Mouse (Mus musculus) lung, embryonic 15.5 days (tissue): ENCODE data around the gene Aaas. TPM values are rescaled to one million over a fixed set of nuclear protein-coding genes. Genes with fewer than 3 reads are reported as not detected.

Experiments
- ATAC-seq: fragments of 200-750 bp; cut with Nextera tagmentation; 2 replicates; pipeline ENCODE4 v1.8.0; 2017; ENCODE audit warnings: moderate number of reproducible peaks, borderline replicate concordance; ENCODE audit not compliant: low FRiP score, low TSS enrichment; ENCODE audit errors: extremely low read depth
- H3K27ac ChIP-seq: fragments of 300-500 bp; sonication (generic); 2 replicates; pipeline ENCODE4 v1.5.1; 2015; ENCODE audit warnings: moderate library complexity, mild to moderate bottlenecking, inconsistent platforms
- H3K27me3 ChIP-seq: fragments of 300-500 bp; sonication (generic); 2 replicates; pipeline ENCODE4 v1.6.1; 2015; ENCODE audit warnings: inconsistent platforms
- H3K36me3 ChIP-seq: fragments of 300-500 bp; sonication (generic); 2 replicates; pipeline ENCODE4 v1.6.1; 2015; ENCODE audit warnings: inconsistent platforms
- H3K4me1 ChIP-seq: fragments of 300-500 bp; sonication (generic); 2 replicates; pipeline ENCODE4 v1.6.1; 2015; ENCODE audit warnings: inconsistent platforms
- H3K4me2 ChIP-seq: fragments of 300-500 bp; sonication (generic); 2 replicates; pipeline ENCODE4 v1.6.1; 2015; ENCODE audit warnings: inconsistent platforms, mild to moderate bottlenecking, moderate library complexity
- H3K4me3 ChIP-seq: fragments of 300-500 bp; sonication (generic); 2 replicates; pipeline ENCODE4 v1.5.1; 2015; ENCODE audit warnings: mild to moderate bottlenecking, inconsistent platforms
- H3K9ac ChIP-seq: fragments of 300-500 bp; sonication (generic); 2 replicates; pipeline ENCODE4 v1.6.1; 2015; ENCODE audit warnings: inconsistent platforms
- H3K9me3 ChIP-seq: fragments of 300-500 bp; sonication (generic); 2 replicates; pipeline ENCODE4 v1.6.1; 2016; ENCODE audit warnings: inconsistent platforms
- WGBS: fragments of 180-500 bp; shearing (Covaris S2); methylation state at CpG from one replicate; pipeline ENCODE4 v1.1.7; 2015; 5-methylcytosine and 5-hydroxymethylcytosine counted together
- polyA plus RNA-seq: library from polyadenylated mRNA; unstranded; fragments of >200 nt; fragmentation: Nextera tagmentation; extraction: Ambion mirVana; gene quantifications from 2 replicates; pipeline ENCODE4 v1.2.1, GENCODE M21; 2015

Aaas gene
- polyA plus RNA-seq: 91.1 and 92.0 TPM in 2 replicates

GRCm38 (mm10) chr15:102350138-102350941 lies at the start of gene Aaas:
Gene Aaas (minus strand): TSS chr15:102350771.
- Histone ChIP-seq H3K9me3 (no peaks in the 10 kb centered on the region), H3K36me3 (peaks cover 22% of the 10 kb centered on the region), H3K27me3 (no peaks in the 10 kb centered on the region), H3K4me2 (peak within 1 kb of the TSS; percentile 84), H3K4me3 (peak within 1 kb of the TSS; percentile 96), H3K9ac (peak within 1 kb of the TSS; percentile 95), H3K4me1 (peaks cover 20% of the 10 kb centered on the region), H3K27ac (peak within 1 kb of the TSS; percentile 84)
- under 1% methylated on average over 56 of the region's 56 CpGs for WGBS
- peak; percentile 80 for ATAC-seq

GRCm38 (mm10) chr15:102399229-102400221 lies 49.0 kb upstream of the Aaas start:
- Histone ChIP-seq H3K4me3 (peak overlapping the region; percentile 45), H3K9ac (peak overlapping the region; percentile 50), H3K4me1 (peaks cover 29% of the 10 kb centered on the region), H3K27me3 (no peaks in the 10 kb centered on the region), H3K27ac (peak overlapping the region; percentile 97), H3K36me3 (no peaks in the 10 kb centered on the region), H3K9me3 (no peaks in the 10 kb centered on the region), H3K4me2 (peak overlapping the region; percentile 69)
- peak; percentile 91 for ATAC-seq
- WGBS: 3% methylated on average over 34 of the region's 34 CpGs

DNA sequence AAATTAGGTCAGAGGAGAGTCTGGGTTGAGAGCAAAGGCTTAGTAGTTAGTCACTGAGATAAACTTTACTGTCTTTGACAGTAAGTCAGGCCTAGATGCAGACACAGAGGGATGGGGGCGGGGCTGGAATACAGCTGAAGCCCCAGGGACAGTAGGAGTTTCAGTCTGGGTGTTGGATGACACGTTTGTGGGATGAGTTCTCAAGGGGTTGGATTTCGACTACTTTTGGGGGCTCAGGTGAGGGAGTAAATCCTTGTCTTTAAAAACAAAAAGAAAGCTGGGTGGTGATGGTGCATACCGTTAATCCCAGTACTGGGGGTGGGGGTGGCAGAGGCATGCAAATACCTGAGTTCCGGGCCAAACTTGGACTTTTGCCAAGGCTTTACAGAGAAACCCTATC lies 48.1 kb upstream of the Aaas start:
- Histone ChIP-seq H3K36me3 (no peaks in the 10 kb centered on the region), H3K4me2 (peak overlapping the region; percentile 69), H3K9me3 (no peaks in the 10 kb centered on the region), H3K9ac (no peak overlapping the region), H3K27me3 (no peaks in the 10 kb centered on the region), H3K27ac (peak overlapping the region; percentile 97), H3K4me3 (peak overlapping the region; percentile 45; the same call in 1 of the 2 replicates), H3K4me1 (peaks cover 34% of the 10 kb centered on the region)
- 32% methylated on average over 5 of the region's 5 CpGs for WGBS
- no peak for ATAC-seq

GRCm38 (mm10) chr15:102395061-102395460 lies 44.5 kb upstream of the Aaas start:
- 9% methylated on average over 3 of the region's 3 CpGs for WGBS
- no peak overlapping the region for H3K9ac ChIP-seq
- no peaks in the 10 kb centered on the region for H3K27me3 ChIP-seq
- H3K4me2 ChIP-seq: no peak overlapping the region
- peak; percentile 17; the same call in 1 of the 2 replicates for ATAC-seq
- H3K4me1 ChIP-seq: peaks cover 28% of the 10 kb centered on the region
- H3K4me3 ChIP-seq: no peak overlapping the region
- no peaks in the 10 kb centered on the region for H3K36me3 ChIP-seq
- peak overlapping the region; percentile 85 for H3K27ac ChIP-seq
- no peaks in the 10 kb centered on the region for H3K9me3 ChIP-seq

DNA sequence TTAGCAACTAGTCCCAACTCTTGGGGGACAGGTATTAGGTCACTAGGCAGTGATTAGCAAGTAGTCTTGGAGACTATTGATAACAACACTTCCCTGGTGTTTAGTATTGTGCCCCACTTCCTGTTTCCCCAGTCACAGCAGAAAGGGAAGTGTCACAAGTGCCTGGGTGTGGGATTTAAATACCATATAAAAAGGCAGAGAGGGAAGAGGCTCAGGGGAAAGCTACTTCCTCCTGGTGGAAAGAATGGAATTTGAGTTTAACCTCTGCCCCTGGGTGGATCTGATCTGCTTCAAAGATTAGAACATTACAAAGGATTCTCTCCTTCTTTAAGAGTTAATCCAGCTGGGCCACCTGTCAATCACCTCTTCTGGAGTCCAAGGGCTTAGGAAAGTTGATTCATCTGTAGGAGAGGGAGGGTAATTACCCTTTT lies 43.0 kb upstream of the Aaas start:
- ATAC-seq: no peak
- no peak overlapping the region for H3K4me2 ChIP-seq
- H3K4me1 ChIP-seq: peaks cover 23% of the 10 kb centered on the region
- H3K36me3 ChIP-seq: no peaks in the 10 kb centered on the region
- no peaks in the 10 kb centered on the region for H3K9me3 ChIP-seq
- no peak overlapping the region for H3K9ac ChIP-seq
- no peak overlapping the region for H3K4me3 ChIP-seq
- H3K27me3 ChIP-seq: no peaks in the 10 kb centered on the region
- peak overlapping the region; percentile 38 for H3K27ac ChIP-seq

DNA sequence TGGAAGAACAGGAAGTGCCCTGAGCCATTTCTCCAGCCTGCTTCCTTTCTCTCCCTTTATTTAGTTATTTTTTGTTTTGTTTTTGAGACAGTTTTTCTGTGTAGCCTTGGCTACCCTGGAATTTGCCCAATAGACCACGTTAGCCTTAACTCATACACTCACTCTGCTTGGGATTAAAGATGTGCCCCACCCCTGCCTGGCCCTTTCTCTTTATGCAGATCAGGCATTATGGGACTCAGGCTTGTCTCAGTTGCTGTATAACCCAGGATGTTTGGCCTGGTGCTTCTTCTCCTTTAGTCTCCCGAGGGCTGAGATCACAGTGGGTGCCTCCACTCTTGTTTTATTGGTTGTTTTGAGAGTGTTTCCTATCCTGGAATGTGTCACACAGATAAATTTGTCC lies 41.9 kb upstream of the Aaas start:
- no peak overlapping the region for H3K4me2 ChIP-seq
- 0 out of 2 replicates have a peak overlapping the region, but pooled peaks have one; percentile 17 for H3K27ac ChIP-seq
- peaks cover 20% of the 10 kb centered on the region for H3K4me1 ChIP-seq
- no peak for ATAC-seq
- no peaks in the 10 kb centered on the region for H3K36me3 ChIP-seq
- 30% methylated on average over 2 of the region's 2 CpGs for WGBS
- H3K4me3 ChIP-seq: no peak overlapping the region
- H3K9me3 ChIP-seq: no peaks in the 10 kb centered on the region
- H3K27me3 ChIP-seq: no peaks in the 10 kb centered on the region
- H3K9ac ChIP-seq: no peak overlapping the region

DNA sequence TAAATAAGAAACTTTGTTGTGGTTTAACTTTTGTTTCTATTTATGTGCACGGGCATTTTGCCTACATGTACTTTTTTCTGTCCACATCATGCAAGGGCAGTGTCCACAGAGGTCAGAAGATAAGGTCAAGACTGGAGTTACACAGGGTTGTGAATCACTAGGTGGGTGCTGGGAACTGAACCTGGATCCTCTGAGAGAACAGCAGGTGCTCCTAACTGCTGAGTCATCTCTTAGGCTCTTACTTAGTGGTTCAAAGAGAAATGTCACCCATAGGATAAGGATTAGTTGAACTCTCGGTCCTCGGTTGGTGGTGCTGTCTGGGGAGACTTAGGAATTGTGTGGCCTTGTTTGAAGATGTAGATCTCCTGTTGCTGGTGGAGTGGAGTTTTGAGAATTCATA lies 38.4 kb upstream of the Aaas start:
- H3K27ac ChIP-seq: no peak overlapping the region
- H3K4me3 ChIP-seq: no peak overlapping the region

DNA sequence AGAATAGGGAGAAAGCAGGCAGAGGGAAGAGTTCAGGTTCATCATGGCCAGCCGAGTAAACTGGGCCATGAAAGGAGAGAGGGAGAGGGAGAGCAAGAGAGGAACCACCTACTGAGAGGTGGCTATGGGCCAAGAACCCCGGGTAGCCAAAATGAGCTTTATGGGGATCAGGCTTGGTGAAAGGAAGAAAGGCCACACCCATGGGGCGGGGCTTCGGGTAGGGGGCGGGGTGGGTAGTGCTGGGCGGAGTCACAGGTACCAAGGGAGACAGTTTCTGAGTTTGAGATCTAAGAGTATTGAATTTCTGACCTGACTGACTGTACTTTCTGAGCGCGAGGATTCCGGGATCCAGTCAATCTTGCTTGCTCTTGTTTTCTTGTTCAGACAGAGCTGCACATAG lies 36.1 kb upstream of the Aaas start:
- H3K27me3 ChIP-seq: no peaks in the 10 kb centered on the region
- H3K4me3 ChIP-seq: no peak overlapping the region
- 49% methylated on average over 9 of the region's 9 CpGs for WGBS
- H3K9ac ChIP-seq: no peak overlapping the region
- ATAC-seq: no peak
- H3K27ac ChIP-seq: no peak overlapping the region
- H3K4me1 ChIP-seq: 0 out of 2 replicates have a peak, but pooled peaks cover 3% of the 10 kb centered on the region
- H3K9me3 ChIP-seq: no peaks in the 10 kb centered on the region
- no peaks in the 10 kb centered on the region for H3K36me3 ChIP-seq
- H3K4me2 ChIP-seq: no peak overlapping the region

More for the DNA sequence above, 38.4 kb upstream of the Aaas start:
- Histone ChIP-seq H3K4me2 (no peak overlapping the region), H3K36me3 (no peaks in the 10 kb centered on the region), H3K4me1 (peaks cover 6% of the 10 kb centered on the region; the same call in 1 of the 2 replicates), H3K9ac (no peak overlapping the region), H3K9me3 (no peaks in the 10 kb centered on the region), H3K27me3 (no peaks in the 10 kb centered on the region)
- ATAC-seq: no peak
- WGBS: 80% methylated on average over 3 of the region's 3 CpGs

DNA sequence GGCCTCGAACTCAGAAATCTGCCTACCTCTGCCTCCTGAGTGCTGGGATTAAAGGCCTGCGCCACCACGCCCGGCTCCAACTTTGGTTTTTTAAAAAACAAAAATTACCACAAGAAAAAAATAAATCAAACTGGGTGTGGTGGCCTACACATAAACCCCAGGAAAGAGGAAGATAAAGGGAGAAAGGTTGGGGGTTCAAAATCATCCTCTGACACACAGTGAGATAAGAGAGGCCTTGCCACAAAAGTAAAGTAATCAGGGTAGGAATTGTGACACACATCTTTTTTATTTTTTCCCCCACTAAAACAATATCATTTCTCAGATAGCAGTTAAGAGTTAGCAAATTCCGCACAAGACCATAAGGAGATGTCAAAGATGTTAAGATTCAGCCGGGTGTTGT lies 33.1 kb upstream of the Aaas start:
- ATAC-seq: no peak
- H3K4me2 ChIP-seq: no peak overlapping the region
- no peak overlapping the region for H3K9ac ChIP-seq
- H3K27me3 ChIP-seq: no peaks in the 10 kb centered on the region
- H3K4me1 ChIP-seq: 0 out of 2 replicates have a peak, but pooled peaks cover 3% of the 10 kb centered on the region
- H3K36me3 ChIP-seq: no peaks in the 10 kb centered on the region
- 77% methylated on average over 6 of the region's 6 CpGs for WGBS
- H3K4me3 ChIP-seq: no peak overlapping the region
- H3K9me3 ChIP-seq: no peaks in the 10 kb centered on the region
- no peak overlapping the region for H3K27ac ChIP-seq

GRCm38 (mm10) chr15:102381575-102381974 lies 31.0 kb upstream of the Aaas start:
- no peak overlapping the region for H3K9ac ChIP-seq
- no peaks in the 10 kb centered on the region for H3K9me3 ChIP-seq
- no peak overlapping the region for H3K27ac ChIP-seq
- WGBS: under 1% methylated on average over 7 of the region's 7 CpGs
- H3K36me3 ChIP-seq: no peaks in the 10 kb centered on the region
- no peaks in the 10 kb centered on the region for H3K27me3 ChIP-seq
- peaks cover 14% of the 10 kb centered on the region for H3K4me1 ChIP-seq
- H3K4me2 ChIP-seq: no peak overlapping the region
- peak; percentile 74; the same call in 1 of the 2 replicates for ATAC-seq
- no peak overlapping the region for H3K4me3 ChIP-seq

DNA sequence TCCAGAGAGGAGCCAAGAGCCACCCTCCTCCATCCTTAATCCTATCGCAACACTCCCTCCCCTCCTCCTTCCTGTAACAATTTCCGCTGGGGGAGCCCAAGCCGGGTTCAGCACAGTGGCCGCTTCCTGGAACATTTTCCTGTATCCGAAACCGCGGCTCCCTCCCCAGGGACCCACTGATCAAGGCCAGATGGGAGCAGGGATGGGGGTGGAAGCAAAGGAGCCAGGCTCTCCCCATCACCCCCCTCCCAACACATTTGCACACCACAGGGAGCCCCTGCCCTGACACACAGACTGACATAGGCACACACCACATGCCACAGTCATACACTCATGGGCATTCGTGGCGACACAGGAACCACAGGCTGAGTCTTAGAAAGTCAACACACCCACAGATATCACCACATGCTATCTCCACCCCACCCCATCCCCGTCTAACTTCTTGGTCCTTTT lies 27.3 kb upstream of the Aaas start:
- Histone ChIP-seq H3K4me2 (peak overlapping the region; percentile 99), H3K27me3 (no peaks in the 10 kb centered on the region), H3K27ac (peak overlapping the region; percentile 80), H3K9ac (peak overlapping the region; percentile 27), H3K36me3 (no peaks in the 10 kb centered on the region), H3K4me3 (peak overlapping the region; percentile 67; the same call in 1 of the 2 replicates), H3K9me3 (no peaks in the 10 kb centered on the region), H3K4me1 (peaks cover 20% of the 10 kb centered on the region)
- ATAC-seq: peak; percentile 53
- WGBS: 7% methylated on average over 10 of the region's 10 CpGs
